Mouse (Mus musculus): ENCODE measurements at regions not wholly inside any gene's neighbourhood (a gene's known extent, or its start where the extent isn't known, plus 50 kb on each side); places are given as distances from the start of the nearest gene placed in this dataset.

- no peak overlapping the region for H3K4me3 ChIP-seq
- no peak overlapping the region for H3K9ac ChIP-seq
- peak overlapping the region; percentile 1; the same call in 1 of the 2 replicates for H3K27ac ChIP-seq
- peaks cover 4% of the 10 kb centered on the region; the same call in 1 of the 2 replicates for H3K4me1 ChIP-seq
- no peaks in the 10 kb centered on the region for H3K9me3 ChIP-seq
- ATAC-seq (ENCODE audit: borderline replicate concordance, extremely low read depth, low FRiP score, low TSS enrichment), result 0 out of 2 replicates have a peak, but pooled peaks have one; percentile 31
- H3K36me3 ChIP-seq, result no peaks in the 10 kb centered on the region
- WGBS, result 65% methylated on average over 16 of the region's 16 CpGs
- no peak overlapping the region for H3K4me2 ChIP-seq
- H3K27me3 ChIP-seq, result no peaks in the 10 kb centered on the region
Observed at GRCm38 (mm10) chr14:46247491-46248484, 131.4 kb upstream of the Gm15217 start.

GRCm38 (mm10) chr14:46249141-46249540 lies 130.1 kb upstream of the Gm15217 start:
- Histone ChIP-seq H3K9ac (no peak overlapping the region), H3K27ac (no peak overlapping the region), H3K36me3 (no peaks in the 10 kb centered on the region), H3K4me3 (no peak overlapping the region), H3K4me2 (no peak overlapping the region), H3K4me1 (peaks cover 4% of the 10 kb centered on the region; the same call in 1 of the 2 replicates), H3K9me3 (no peaks in the 10 kb centered on the region), H3K27me3 (no peaks in the 10 kb centered on the region)
- ATAC-seq (ENCODE audit: borderline replicate concordance, extremely low read depth, low FRiP score, low TSS enrichment), result no peak
- WGBS, result 31% methylated on average over 3 of the region's 3 CpGs

- Histone ChIP-seq H3K27me3 (no peaks in the 10 kb centered on the region), H3K4me3 (no peak overlapping the region), H3K36me3 (no peaks in the 10 kb centered on the region), H3K9ac (no peak overlapping the region), H3K4me1 (peaks cover 16% of the 10 kb centered on the region; the same call in 1 of the 2 replicates), H3K9me3 (no peaks in the 10 kb centered on the region), H3K27ac (no peak overlapping the region), H3K4me2 (no peak overlapping the region)
- no peak for ATAC-seq (ENCODE audit: borderline replicate concordance, extremely low read depth, low FRiP score, low TSS enrichment)
- WGBS, result 49% methylated on average over 3 of the region's 3 CpGs
Observed at GRCm38 (mm10) chr14:46255261-46255660, 124.0 kb upstream of the Gm15217 start.

GRCm38 (mm10) chr14:46256336-46256735 lies 122.9 kb upstream of the Gm15217 start:
- Histone ChIP-seq H3K4me3 (no peak overlapping the region), H3K4me1 (peaks cover 16% of the 10 kb centered on the region; the same call in 1 of the 2 replicates), H3K36me3 (no peaks in the 10 kb centered on the region), H3K27me3 (no peaks in the 10 kb centered on the region), H3K9ac (no peak overlapping the region), H3K9me3 (no peaks in the 10 kb centered on the region), H3K4me2 (no peak overlapping the region), H3K27ac (no peak overlapping the region)
- 11% methylated on average over 1 of the region's 1 CpGs for WGBS
- no peak for ATAC-seq (ENCODE audit: borderline replicate concordance, extremely low read depth, low FRiP score, low TSS enrichment)

GRCm38 (mm10) chr14:46257311-46257710 lies 121.9 kb upstream of the Gm15217 start:
- Histone ChIP-seq H3K4me1 (peaks cover 16% of the 10 kb centered on the region; the same call in 1 of the 2 replicates), H3K36me3 (no peaks in the 10 kb centered on the region), H3K27me3 (no peaks in the 10 kb centered on the region), H3K9me3 (no peaks in the 10 kb centered on the region), H3K4me2 (no peak overlapping the region), H3K27ac (no peak overlapping the region), H3K4me3 (no peak overlapping the region), H3K9ac (no peak overlapping the region)
- 60% methylated on average over 4 of the region's 4 CpGs for WGBS
- no peak for ATAC-seq (ENCODE audit: borderline replicate concordance, extremely low read depth, low FRiP score, low TSS enrichment)

GRCm38 (mm10) chr14:46258551-46258950 lies 120.7 kb upstream of the Gm15217 start:
- H3K9me3 ChIP-seq, result no peaks in the 10 kb centered on the region
- H3K4me1 ChIP-seq, result peaks cover 16% of the 10 kb centered on the region; the same call in 1 of the 2 replicates
- WGBS, result 39% methylated on average over 7 of the region's 7 CpGs
- no peak for ATAC-seq (ENCODE audit: borderline replicate concordance, extremely low read depth, low FRiP score, low TSS enrichment)
- no peak overlapping the region for H3K27ac ChIP-seq
- no peak overlapping the region for H3K9ac ChIP-seq
- no peak overlapping the region for H3K4me3 ChIP-seq
- no peak overlapping the region for H3K4me2 ChIP-seq
- no peaks in the 10 kb centered on the region for H3K36me3 ChIP-seq
- no peaks in the 10 kb centered on the region for H3K27me3 ChIP-seq

GRCm38 (mm10) chr14:46260291-46260980 lies 118.8 kb upstream of the Gm15217 start:
- Histone ChIP-seq H3K4me2 (no peak overlapping the region), H3K4me3 (no peak overlapping the region), H3K27me3 (no peaks in the 10 kb centered on the region), H3K27ac (no peak overlapping the region), H3K4me1 (peaks cover 10% of the 10 kb centered on the region; the same call in 1 of the 2 replicates), H3K9ac (no peak overlapping the region), H3K36me3 (no peaks in the 10 kb centered on the region), H3K9me3 (no peaks in the 10 kb centered on the region)
- no peak for ATAC-seq (ENCODE audit: borderline replicate concordance, extremely low read depth, low FRiP score, low TSS enrichment)
- 75% methylated on average over 4 of the region's 4 CpGs for WGBS

- no peak for ATAC-seq (ENCODE audit: borderline replicate concordance, extremely low read depth, low FRiP score, low TSS enrichment)
- 88% methylated on average over 10 of the region's 10 CpGs for WGBS
Observed at GRCm38 (mm10) chr14:46275455-46275854, 103.8 kb upstream of the Gm15217 start.

GRCm38 (mm10) chr14:46276926-46277831 lies 102.0 kb upstream of the Gm15217 start:
- H3K27me3 ChIP-seq, result no peaks in the 10 kb centered on the region
- no peaks in the 10 kb centered on the region for H3K36me3 ChIP-seq
- 68% methylated on average over 6 of the region's 6 CpGs for WGBS
- H3K4me3 ChIP-seq, result no peak overlapping the region
- H3K9ac ChIP-seq, result no peak overlapping the region
- H3K27ac ChIP-seq, result peak overlapping the region; percentile 32
- no peak for ATAC-seq (ENCODE audit: borderline replicate concordance, extremely low read depth, low FRiP score, low TSS enrichment)
- no peaks in the 10 kb centered on the region for H3K9me3 ChIP-seq
- no peaks in the 10 kb centered on the region for H3K4me1 ChIP-seq
- H3K4me2 ChIP-seq, result no peak overlapping the region

More at GRCm38 (mm10) chr14:46275455-46275854, 103.8 kb upstream of the Gm15217 start:
- H3K27ac ChIP-seq, result no peak overlapping the region
- no peaks in the 10 kb centered on the region for H3K4me1 ChIP-seq
- H3K9ac ChIP-seq, result no peak overlapping the region
- no peaks in the 10 kb centered on the region for H3K36me3 ChIP-seq
- H3K27me3 ChIP-seq, result no peaks in the 10 kb centered on the region
- no peaks in the 10 kb centered on the region for H3K9me3 ChIP-seq
- no peak overlapping the region for H3K4me2 ChIP-seq
- H3K4me3 ChIP-seq, result no peak overlapping the region

- no peak overlapping the region for H3K4me3 ChIP-seq
- peak overlapping the region; percentile 32; the same call in 1 of the 2 replicates for H3K27ac ChIP-seq
- WGBS, result 82% methylated on average over 9 of the region's 9 CpGs
- no peak for ATAC-seq (ENCODE audit: borderline replicate concordance, extremely low read depth, low FRiP score, low TSS enrichment)
- no peaks in the 10 kb centered on the region for H3K9me3 ChIP-seq
- no peaks in the 10 kb centered on the region for H3K36me3 ChIP-seq
- H3K4me1 ChIP-seq, result no peaks in the 10 kb centered on the region
- H3K9ac ChIP-seq, result no peak overlapping the region
- H3K27me3 ChIP-seq, result no peaks in the 10 kb centered on the region
- no peak overlapping the region for H3K4me2 ChIP-seq
Observed at GRCm38 (mm10) chr14:46277832-46278611, 101.2 kb upstream of the Gm15217 start.

Data from lung, embryonic 15.5 days (tissue).